Mouse (Mus musculus) midbrain, embryonic 10.5 days (tissue): ENCODE data around the gene Ntn1. TPM values are rescaled to one million over a fixed set of nuclear protein-coding genes. Genes with fewer than 3 reads are reported as not detected.

Source experiments
- DNase-seq: peaks from one replicate; pipeline ENCODE4 v3.0.0-alpha.2; 2017; ENCODE audit warnings: low spot score
- H3K27ac ChIP-seq: fragments of 300-500 bp; sonication (generic); replicated peaks from 2 replicates; pipeline ENCODE4 v1.5.1; 2016; ENCODE audit warnings: mild to moderate bottlenecking
- H3K27me3 ChIP-seq: fragments of 300-500 bp; sonication (generic); 2 replicates; pipeline ENCODE4 v1.6.1; 2016; ENCODE audit warnings: low read depth, mild to moderate bottlenecking; ENCODE audit not compliant: poor library complexity, severe bottlenecking
- H3K36me3 ChIP-seq: fragments of 300-500 bp; sonication (generic); 2 replicates; pipeline ENCODE4 v1.6.1; 2016; ENCODE audit warnings: mild to moderate bottlenecking, moderate library complexity
- H3K4me1 ChIP-seq: fragments of 300-500 bp; sonication (generic); 2 replicates; pipeline ENCODE4 v1.6.1; 2016
- H3K4me3 ChIP-seq: fragments of 300-500 bp; sonication (generic); 2 replicates; pipeline ENCODE4 v1.5.1; 2016; ENCODE audit warnings: mild to moderate bottlenecking, moderate library complexity
- H3K9me3 ChIP-seq: fragments of 300-500 bp; sonication (generic); replicated peaks from 2 replicates; pipeline ENCODE4 v1.6.1; 2016; ENCODE audit warnings: mild to moderate bottlenecking
- WGBS: fragments of 180-500 bp; shearing (Covaris S2); methylation state at CpG from one replicate; pipeline ENCODE4 v1.1.7; 2016; 5-methylcytosine and 5-hydroxymethylcytosine counted together
- microRNA-seq: library from miRNA; unstranded; fragments of <30 nt; microRNA quantifications from one replicate; pipeline ENCODE4, GENCODE M21; 2017
- polyA plus RNA-seq: library from polyadenylated mRNA; unstranded; fragments of >200 nt; fragmentation: Nextera tagmentation; extraction: Ambion mirVana; gene quantifications from 2 replicates; pipeline ENCODE4 v1.2.1, GENCODE M21; 2016

Gene Ntn1
- polyA plus RNA-seq, 1 experiment from 2014 or later = 25.6 TPM

DNA sequence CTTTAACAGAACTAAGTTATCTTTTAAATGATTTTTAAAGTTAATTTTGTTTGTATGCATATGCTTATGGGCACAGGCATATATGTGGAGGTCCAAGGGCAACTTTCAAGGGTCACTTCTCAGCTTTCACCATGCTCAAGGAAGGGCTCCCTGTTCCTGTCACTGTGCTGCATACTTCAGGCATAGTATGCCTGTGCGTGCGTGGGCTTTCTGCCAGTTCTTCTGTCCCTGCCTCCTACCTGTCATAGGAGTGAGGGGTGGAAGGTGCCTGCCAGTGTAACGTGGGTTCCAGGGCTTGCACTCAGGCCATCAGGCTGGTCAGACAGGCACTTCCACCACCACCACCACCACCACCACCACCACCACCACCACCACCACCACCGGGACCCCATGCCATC, 228.0 kb downstream of the Ntn1 start:
- H3K27me3 ChIP-seq = no peaks in the 10 kb centered on the region
- DNase-seq = no peak
- no peaks in the 10 kb centered on the region; the same call in 1 of the 2 replicates for H3K9me3 ChIP-seq
- H3K4me3 ChIP-seq = no peak overlapping the region
- peak overlapping the region; percentile 34; the same call in 1 of the 2 replicates for H3K27ac ChIP-seq
- H3K4me1 ChIP-seq = peaks cover 21% of the 10 kb centered on the region
- H3K36me3 ChIP-seq = no peaks in the 10 kb centered on the region
- 75% methylated on average over 4 of the region's 4 CpGs for WGBS

- Histone ChIP-seq H3K4me3 (no peak overlapping the region), H3K36me3 (no peaks in the 10 kb centered on the region), H3K4me1 (peaks cover 17% of the 10 kb centered on the region), H3K27ac (no peak overlapping the region), H3K27me3 (no peaks in the 10 kb centered on the region), H3K9me3 (no peaks in the 10 kb centered on the region; the same call in 1 of the 2 replicates)
- DNase-seq = no peak
- WGBS = 90% methylated on average over 7 of the region's 7 CpGs
Observed at GRCm38 (mm10) chr11:68171973-68172647, 228.5 kb downstream of the Ntn1 start.

DNA sequence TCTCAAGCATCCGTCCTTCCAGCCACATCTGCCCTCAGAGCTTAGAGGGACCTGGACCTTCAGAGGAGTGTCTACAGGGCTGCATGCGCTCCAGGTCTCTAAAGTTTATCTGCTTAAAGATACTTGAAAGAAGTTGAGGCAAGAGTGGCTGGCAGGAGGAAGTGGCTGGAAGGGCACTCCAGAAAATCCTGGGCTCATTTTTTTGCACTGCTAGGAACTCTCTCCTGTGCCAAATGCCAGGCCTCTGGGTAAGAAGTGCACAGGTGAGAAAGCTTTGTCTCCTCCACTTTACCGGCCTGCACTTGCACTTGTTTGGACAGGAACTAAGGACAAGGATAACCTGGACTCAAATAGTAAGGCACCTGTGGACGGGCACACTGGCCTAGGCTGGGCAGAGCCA, 232.2 kb downstream of the Ntn1 start:
- no peaks in the 10 kb centered on the region for H3K36me3 ChIP-seq
- H3K4me1 ChIP-seq = peaks cover 15% of the 10 kb centered on the region
- H3K4me3 ChIP-seq = no peak overlapping the region
- WGBS = 88% methylated on average over 4 of the region's 4 CpGs
- no peak overlapping the region for H3K27ac ChIP-seq
- DNase-seq = no peak
- H3K27me3 ChIP-seq = no peaks in the 10 kb centered on the region
- H3K9me3 ChIP-seq = no peaks in the 10 kb centered on the region; the same call in 1 of the 2 replicates

GRCm38 (mm10) chr11:68164408-68164807, 236.2 kb downstream of the Ntn1 start:
- H3K4me3 ChIP-seq = no peak overlapping the region
- no peak for DNase-seq
- H3K9me3 ChIP-seq = 0 out of 2 replicates have a peak, but pooled peaks cover 6% of the 10 kb centered on the region
- peaks cover 21% of the 10 kb centered on the region for H3K4me1 ChIP-seq
- H3K36me3 ChIP-seq = 0 out of 2 replicates have a peak, but pooled peaks cover 4% of the 10 kb centered on the region
- H3K27me3 ChIP-seq = no peaks in the 10 kb centered on the region
- WGBS = 90% methylated on average over 5 of the region's 5 CpGs
- peak overlapping the region; percentile 14 for H3K27ac ChIP-seq

DNA sequence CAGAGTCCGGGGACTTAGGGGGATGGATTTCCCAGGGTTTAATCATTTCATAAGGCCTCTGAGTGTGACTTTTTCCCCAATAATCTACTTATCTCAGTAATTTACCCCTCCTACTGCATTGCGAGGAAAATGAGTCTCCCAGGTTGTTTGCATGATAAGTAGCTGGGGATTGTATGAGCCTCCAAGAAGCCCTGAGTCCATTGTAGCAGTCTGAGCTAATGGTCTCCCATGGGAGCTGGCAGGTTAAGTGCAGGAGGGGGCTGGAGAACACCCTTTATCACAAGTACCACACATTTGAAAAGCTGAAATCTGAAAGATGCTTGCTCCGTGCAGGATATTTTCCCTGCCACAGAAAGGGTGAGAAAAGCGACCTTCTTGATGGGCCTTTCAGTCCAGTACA, 240.8 kb downstream of the Ntn1 start:
- peaks cover 7% of the 10 kb centered on the region for H3K27me3 ChIP-seq
- H3K27ac ChIP-seq = peak overlapping the region; percentile 72
- 54% methylated on average over 4 of the region's 4 CpGs for WGBS

More for the DNA sequence above, 240.8 kb downstream of the Ntn1 start:
- Histone ChIP-seq H3K36me3 (0 out of 2 replicates have a peak, but pooled peaks cover 4% of the 10 kb centered on the region), H3K4me1 (peaks cover 26% of the 10 kb centered on the region), H3K9me3 (0 out of 2 replicates have a peak, but pooled peaks cover 6% of the 10 kb centered on the region), H3K4me3 (no peak overlapping the region)
- no peak for DNase-seq

Small RNA genes lying within 50 kb of the gene (microRNA-seq; reads per million reads assigned to microRNA genes)
- gene Mir6406 = not detected

Other genes with a start within 250 kb of the Ntn1 start
- gene Pik3r5, start 31.3 kb upstream of the Ntn1 start, polyA plus RNA-seq = 0.68 and 0.90 TPM in 2 replicates
- gene Pik3r6, start 102.2 kb upstream of the Ntn1 start, polyA plus RNA-seq = 1.6 TPM in 2 replicates
- gene Mfsd6l, start 155.4 kb upstream of the Ntn1 start, polyA plus RNA-seq = not detected in 2 replicates
- 1.5 and 2.2 TPM in 2 replicates for gene Ccdc42, start 186.2 kb upstream of the Ntn1 start, polyA plus RNA-seq